Mouse (Mus musculus) layer of hippocampus, postnatal 25 days (tissue): ENCODE data around the gene Ccr4. TPM values are rescaled to one million over a fixed set of nuclear protein-coding genes. Genes with fewer than 3 reads are reported as not detected.

Experiments used
- DNase-seq, 2 experiments: peaks; one replicate each; pipeline ENCODE4 v3.0.0; 2022; ENCODE audit warnings: mixed read lengths in 2 of 2, low spot score in 1 of 2; ENCODE audit errors: extremely low spot score in 1 of 2
- total RNA-seq, 2 experiments: library from RNA; stranded (reverse); gene quantifications; 2 replicates each; pipeline ENCODE4 v1.2.3; 2021

Ccr4 gene
- not detected for total RNA-seq

- DNase-seq, result no peak
These were observed at the start of gene Ccr4 for GRCm38 (mm10) chr9:114504816-114505215. Gene Ccr4, minus strand, starts transcription at chr9:114504916.

- DNase-seq, result no peak
These were observed 49.1 kb upstream of the Ccr4 start for GRCm38 (mm10) chr9:114553828-114554227.

GRCm38 (mm10) chr9:114550033-114550432 is 45.3 kb upstream of the Ccr4 start:
- DNase-seq, result no peak

- no peak for DNase-seq
These were observed 44.4 kb upstream of the Ccr4 start for GRCm38 (mm10) chr9:114549117-114549516.

GRCm38 (mm10) chr9:114548496-114548895 is 43.8 kb upstream of the Ccr4 start:
- DNase-seq, result no peak

GRCm38 (mm10) chr9:114547643-114548077 is 42.9 kb upstream of the Ccr4 start:
- no peak for DNase-seq

- no peak for DNase-seq
These were observed 42.0 kb upstream of the Ccr4 start for GRCm38 (mm10) chr9:114546765-114547164.

- no peak for DNase-seq
These were observed 40.2 kb upstream of the Ccr4 start for GRCm38 (mm10) chr9:114544754-114545393.

- DNase-seq, result no peak
These were observed 39.4 kb upstream of the Ccr4 start for GRCm38 (mm10) chr9:114543882-114544753.

- no peak for DNase-seq
These were observed 36.6 kb upstream of the Ccr4 start for GRCm38 (mm10) chr9:114541279-114541741.

GRCm38 (mm10) chr9:114538996-114539563 is 34.4 kb upstream of the Ccr4 start:
- no peak for DNase-seq

GRCm38 (mm10) chr9:114536628-114537027 is 31.9 kb upstream of the Ccr4 start:
- no peak for DNase-seq

GRCm38 (mm10) chr9:114534747-114535517 is 30.2 kb upstream of the Ccr4 start:
- DNase-seq, result no peak

- DNase-seq, result no peak
These were observed 29.1 kb upstream of the Ccr4 start for GRCm38 (mm10) chr9:114533848-114534247.

GRCm38 (mm10) chr9:114531276-114531675 is 26.6 kb upstream of the Ccr4 start:
- DNase-seq, result no peak

GRCm38 (mm10) chr9:114528680-114529048 is 23.9 kb upstream of the Ccr4 start:
- no peak for DNase-seq

GRCm38 (mm10) chr9:114527992-114528679 is 23.4 kb upstream of the Ccr4 start:
- no peak for DNase-seq

GRCm38 (mm10) chr9:114527085-114527484 is 22.4 kb upstream of the Ccr4 start:
- no peak for DNase-seq

GRCm38 (mm10) chr9:114526581-114526980 is 21.9 kb upstream of the Ccr4 start:
- DNase-seq, result no peak

GRCm38 (mm10) chr9:114525891-114526290 is 21.2 kb upstream of the Ccr4 start:
- DNase-seq, result no peak
